8 mouse cellular contexts compared by ENCODE assay signal in genomic region chr2:168080431-168081246, GRCm38 (mm10). TPM values are rescaled to one million over a fixed set of nuclear protein-coding genes. Genes with fewer than 3 reads are reported as not detected.
DNase-seq lines count a peak whose midpoint lies in the region; ATAC-seq and TF ChIP-seq lines count a peak whose summit lies in the region.

Gene Pard6b, plus strand, starts transcription at chr2:168081004.

- H3K4me2 ChIP-seq in heart, embryonic 12.5 days = peak within 1 kb of the TSS; percentile 93
- peak within 1 kb of the TSS; percentile 84 for H3K4me2 ChIP-seq in kidney, postnatal 0 days (ENCODE audit: low read length)
- H3K4me2 ChIP-seq in liver, embryonic 11.5 days = peak within 1 kb of the TSS; percentile 100
- H3K4me2 ChIP-seq in stomach, embryonic 14.5 days (replicated peaks; ENCODE audit: low read depth, low read length) = peak within 1 kb of the TSS; percentile 92

- peak; percentile 83 for ATAC-seq in erythroid progenitor cell, adult 5-6 weeks (replicated peaks; ENCODE audit: low FRiP score, poor library complexity, severe bottlenecking)
- peak; percentile 97 for ATAC-seq in heart, embryonic 12.5 days (ENCODE audit: insufficient number of reproducible peaks, low FRiP score)
- ATAC-seq in kidney, postnatal 0 days (replicated peaks; ENCODE audit: low FRiP score, low read depth) = peak; percentile 90
- peak; percentile 95 for ATAC-seq in liver, embryonic 11.5 days (replicated peaks; ENCODE audit: low FRiP score)
- peak; percentile 93 for ATAC-seq in stomach, embryonic 14.5 days (ENCODE audit: insufficient number of reproducible peaks, insufficient read depth, low FRiP score, low read depth)

- TF ChIP-seq CTCF in kidney, postnatal 0 days (IDR thresholded peaks at IDR 0.05; ENCODE audit: low read depth) = no peak

- H3K4me3 ChIP-seq in heart, embryonic 12.5 days = peak within 1 kb of the TSS; percentile 78
- H3K4me3 ChIP-seq in kidney, postnatal 0 days (replicated peaks; ENCODE audit: low read depth, low read length) = peak within 1 kb of the TSS; percentile 73
- H3K4me3 ChIP-seq in liver, embryonic 11.5 days (ENCODE audit: low read depth, low read length) = peak within 1 kb of the TSS; percentile 85
- H3K4me3 ChIP-seq in stomach, embryonic 14.5 days (ENCODE audit: low read depth, low read length) = peak within 1 kb of the TSS; percentile 67

- no peaks in the 10 kb centered on the region for H3K36me3 ChIP-seq in heart, embryonic 12.5 days
- no peaks in the 10 kb centered on the region for H3K36me3 ChIP-seq in kidney, postnatal 0 days (ENCODE audit: insufficient read depth, low read length)
- no peaks in the 10 kb centered on the region for H3K36me3 ChIP-seq in liver, embryonic 11.5 days (ENCODE audit: control insufficient read depth, insufficient read depth, low read length)
- no peaks in the 10 kb centered on the region for H3K36me3 ChIP-seq in stomach, embryonic 14.5 days (ENCODE audit: control insufficient read depth, insufficient read depth, low read length)

- DNase-seq in CD4-positive helper T cell, adult 2 months (ENCODE audit: low read depth, low spot score) = peak; percentile 99
- peak; percentile 97 for DNase-seq in brain, embryonic 18.5 days (ENCODE audit: low read depth, low spot score)
- peak; percentile 97 for DNase-seq in kidney, postnatal 0 days (ENCODE audit: low spot score)
- peak; percentile 93 for DNase-seq in liver, embryonic 11.5 days (ENCODE audit: low spot score)
- peak; percentile 99 for DNase-seq in naive thymus-derived CD4-positive, alpha-beta T cell, adult 2 months (ENCODE audit: low read depth)

- under 1% methylated on average over 103 of the region's 110 CpGs for WGBS in heart, embryonic 12.5 days
- under 1% methylated on average over 94 of the region's 110 CpGs for WGBS in kidney, postnatal 0 days
- WGBS in liver, embryonic 11.5 days = under 1% methylated on average over 110 of the region's 110 CpGs
- WGBS in stomach, embryonic 14.5 days = under 1% methylated on average over 110 of the region's 110 CpGs

- peak within 1 kb of the TSS; percentile 85 for H3K9ac ChIP-seq in heart, embryonic 12.5 days
- peak within 1 kb of the TSS; percentile 88 for H3K9ac ChIP-seq in kidney, postnatal 0 days (ENCODE audit: low read depth, low read length)
- H3K9ac ChIP-seq in liver, embryonic 11.5 days (ENCODE audit: low read depth, low read length) = peak within 1 kb of the TSS; percentile 76
- peak within 1 kb of the TSS; percentile 71 for H3K9ac ChIP-seq in stomach, embryonic 14.5 days (replicated peaks; ENCODE audit: low read depth, low read length)

- H3K27ac ChIP-seq in heart, embryonic 12.5 days (ENCODE audit: poor library complexity, severe bottlenecking) = peak within 1 kb of the TSS; percentile 83
- peak within 1 kb of the TSS; percentile 93 for H3K27ac ChIP-seq in kidney, postnatal 0 days
- H3K27ac ChIP-seq in liver, embryonic 11.5 days (ENCODE audit: low read depth, low read length) = peak within 1 kb of the TSS; percentile 74
- peak within 1 kb of the TSS; percentile 69 for H3K27ac ChIP-seq in stomach, embryonic 14.5 days (ENCODE audit: low read length)

- peaks cover 47% of the 10 kb centered on the region for H3K4me1 ChIP-seq in heart, embryonic 12.5 days (replicated peaks)
- peaks cover 28% of the 10 kb centered on the region for H3K4me1 ChIP-seq in kidney, postnatal 0 days (replicated peaks; ENCODE audit: insufficient read depth, low read length)
- H3K4me1 ChIP-seq in liver, embryonic 11.5 days (replicated peaks; ENCODE audit: control insufficient read depth, insufficient read depth, low read length) = peaks cover 27% of the 10 kb centered on the region
- H3K4me1 ChIP-seq in stomach, embryonic 14.5 days (ENCODE audit: control insufficient read depth, insufficient read depth, low read length) = peaks cover 14% of the 10 kb centered on the region

- H3K27me3 ChIP-seq in heart, embryonic 12.5 days (replicated peaks) = peaks cover 10% of the 10 kb centered on the region
- H3K27me3 ChIP-seq in kidney, postnatal 0 days (ENCODE audit: insufficient read depth, low read length) = 0 out of 2 replicates have a peak, but pooled peaks cover 3% of the 10 kb centered on the region
- peaks cover 28% of the 10 kb centered on the region for H3K27me3 ChIP-seq in liver, embryonic 11.5 days (replicated peaks; ENCODE audit: control insufficient read depth, insufficient read depth, low read length)
- no peaks in the 10 kb centered on the region for H3K27me3 ChIP-seq in stomach, embryonic 14.5 days (ENCODE audit: control insufficient read depth, insufficient read depth, low read length)

- H3K9me3 ChIP-seq in heart, embryonic 12.5 days (replicated peaks) = no peaks in the 10 kb centered on the region
- no peaks in the 10 kb centered on the region for H3K9me3 ChIP-seq in kidney, postnatal 0 days (replicated peaks; ENCODE audit: low read length)
- H3K9me3 ChIP-seq in liver, embryonic 11.5 days (ENCODE audit: control insufficient read depth, low read length) = no peaks in the 10 kb centered on the region
- no peaks in the 10 kb centered on the region for H3K9me3 ChIP-seq in stomach, embryonic 14.5 days (ENCODE audit: control insufficient read depth, low read depth, low read length)

RNA-seq across cellular contexts. Expression of gene Pard6b, which starts in this region (rescaled TPM):
- not detected in 2 replicates for total RNA-seq in erythroid progenitor cell, adult 5-6 weeks (2015; ENCODE audit: low replicate concordance)
- 0.13 TPM in 1 of 2 replicates, not detected in the other for total RNA-seq in erythroid progenitor cell, adult 5-6 weeks (2017; ENCODE audit: low replicate concordance)
- polyA plus RNA-seq in heart, embryonic 12.5 days (2016; fragmentation: Nextera tagmentation; extraction: Ambion mirVana) = 13.0 and 13.2 TPM in 2 replicates
- 28.6 and 29.6 TPM in 2 replicates for polyA plus RNA-seq in kidney, postnatal 0 days (2015; fragmentation: Nextera tagmentation; extraction: Ambion mirVana)
- polyA plus RNA-seq in liver, embryonic 11.5 days (2014; fragmentation: Nextera tagmentation; extraction: Ambion mirVana) = 6.0 and 6.1 TPM in 2 replicates
- 12.3 and 13.2 TPM in 2 replicates for polyA plus RNA-seq in stomach, embryonic 14.5 days (2014; fragmentation: Nextera tagmentation; extraction: Ambion mirVana)

Comparison
In these comparisons a context has a peak if more than half of its experiments do, and no peak if none do; other contexts are left out.
1. Peak in every context shown above with its lines: DNase-seq, ATAC-seq, H3K4me3 ChIP-seq and H3K27ac ChIP-seq.
2. Peak in ATAC-seq in erythroid progenitor cell, adult 5-6 weeks; RNA of the gene not detected or under 1 TPM.